In the genomic region with DNA sequence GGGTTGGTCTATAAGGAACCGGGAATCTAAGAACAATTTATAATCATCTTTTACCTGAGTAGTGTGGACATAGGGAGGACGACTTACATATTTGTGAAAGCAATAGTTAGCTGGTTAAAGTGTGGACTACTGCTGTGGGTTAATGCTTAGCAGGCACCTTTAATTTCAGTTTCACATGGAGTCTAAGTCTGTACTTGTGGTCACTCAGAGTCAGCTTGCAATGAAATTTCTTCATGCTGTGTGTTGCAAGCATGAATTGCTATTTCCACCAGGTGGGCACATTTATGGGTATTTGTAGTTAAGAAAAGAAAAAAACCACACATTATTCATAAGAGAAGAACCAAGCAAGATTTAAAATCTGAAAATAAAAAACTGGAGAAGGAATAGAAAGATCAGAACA, we compare ENCODE assay signal across 11 mouse cellular contexts.
"Had no signal": no experiment of that assay in that cellular context is flagged by ENCODE, and none has a peak within 500 bp of the region (broad histone marks: within the 10 kb centered on the region; RNA-seq: fewer than 3 reads in every experiment).

No protein-coding gene starts in this region.

- ATAC-seq: liver, postnatal 0 days; lung, postnatal 0 days; midbrain, embryonic 13.5 days; midbrain, embryonic 15.5 days had no signal

- DNase-seq: liver, postnatal 0 days; lung, adult 2 months; lung, postnatal 14 days; lung, postnatal 36 days; right cerebral cortex, postnatal 14 days; thymus, adult 2 months; thymus, postnatal 25 days; thymus, postnatal 4 days had no signal
